Mouse (Mus musculus) mesoderm, embryonic 11.5 days (tissue): ENCODE data around the gene Acaa1b.

ENCODE experiments used
- DNase-seq: peaks from one replicate; pipeline ENCODE4 v3.0.0-alpha.2; 2012; ENCODE audit warnings: low read depth, low spot score

Acaa1b gene

GRCm38 (mm10) chr9:119144696-119145095 lies 12.2 kb downstream of the Acaa1b start:
- no peak for DNase-seq

DNA sequence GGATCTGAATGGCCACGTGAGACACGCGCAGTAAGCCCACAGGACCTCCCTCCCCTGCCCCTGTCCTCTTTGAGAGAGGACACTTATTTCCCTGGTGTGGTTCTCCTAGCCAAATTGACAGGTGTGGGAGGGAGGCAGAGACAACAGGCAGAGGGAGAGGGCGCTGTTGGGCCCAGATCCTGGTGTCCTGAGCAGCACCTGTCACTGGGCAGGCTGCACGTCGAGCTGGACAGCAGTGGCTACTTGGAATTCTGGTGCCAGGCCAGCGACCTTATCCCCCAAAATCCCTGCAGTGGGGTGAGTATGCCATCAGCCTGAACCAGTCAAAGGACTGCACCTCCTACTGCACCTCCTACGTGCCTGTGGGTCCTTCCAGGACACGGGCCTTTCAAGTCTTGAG lies 13.5 kb downstream of the Acaa1b start:
- DNase-seq: no peak

DNA sequence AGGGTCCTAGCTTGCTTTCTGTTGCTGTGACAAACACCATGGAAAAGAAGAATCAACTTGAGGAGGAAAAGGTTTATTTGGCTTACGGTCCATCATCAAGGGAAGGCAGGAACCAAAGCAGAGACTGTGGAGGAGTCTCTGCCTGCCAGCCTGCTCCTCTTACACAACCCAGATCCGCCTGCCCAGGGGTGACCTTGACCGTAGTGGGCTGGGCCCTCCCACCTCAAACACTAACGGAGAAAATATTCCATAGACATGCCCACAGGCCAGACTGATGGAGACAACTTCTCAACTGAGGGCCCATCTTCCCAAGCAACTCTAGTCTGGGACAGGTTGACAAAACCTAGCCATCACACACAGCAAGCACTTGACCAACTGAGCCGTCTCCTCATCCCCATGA lies 14.8 kb downstream of the Acaa1b start:
- no peak for DNase-seq

DNA sequence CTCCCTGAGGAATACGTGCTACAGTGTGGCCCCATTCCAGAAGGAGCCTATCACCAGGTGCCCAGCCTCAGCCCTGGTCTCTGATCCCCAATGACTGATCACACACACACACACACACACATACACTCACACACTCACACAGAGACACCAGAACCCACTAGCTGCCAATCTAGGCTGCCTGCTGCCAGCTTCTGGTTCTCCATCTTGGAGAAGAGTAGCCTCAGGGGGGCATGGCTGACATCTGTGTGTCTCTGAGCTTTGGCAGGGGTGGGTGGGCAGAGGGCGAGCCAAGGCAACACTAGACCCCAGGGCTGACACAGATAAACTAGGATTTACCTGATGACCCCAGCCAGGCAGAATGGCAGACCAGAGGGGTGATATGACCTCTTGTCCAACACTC lies 18.1 kb downstream of the Acaa1b start:
- DNase-seq: no peak

DNA sequence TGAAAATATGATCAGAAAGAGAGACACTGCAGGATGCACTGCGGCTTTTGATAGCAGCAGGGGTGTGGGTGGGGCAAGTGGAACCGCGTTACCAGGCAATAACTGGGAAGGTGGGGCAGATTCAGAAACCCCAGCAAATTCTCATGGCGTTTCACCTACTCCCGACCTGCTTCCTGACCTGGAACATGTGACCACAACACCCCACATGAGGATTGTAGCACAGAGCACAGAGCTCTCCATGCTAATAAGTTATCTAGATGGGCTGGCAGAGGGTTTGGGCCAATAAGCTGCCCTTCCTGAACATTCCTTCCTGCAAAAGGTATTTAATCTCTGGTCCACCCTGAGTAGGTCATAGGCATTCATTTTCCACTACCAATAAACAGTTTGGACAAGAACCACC lies 26.2 kb downstream of the Acaa1b start:
- no peak for DNase-seq

- no peak for DNase-seq
Measured at GRCm38 (mm10) chr9:119128436-119129181, 28.3 kb downstream of the Acaa1b start.

DNA sequence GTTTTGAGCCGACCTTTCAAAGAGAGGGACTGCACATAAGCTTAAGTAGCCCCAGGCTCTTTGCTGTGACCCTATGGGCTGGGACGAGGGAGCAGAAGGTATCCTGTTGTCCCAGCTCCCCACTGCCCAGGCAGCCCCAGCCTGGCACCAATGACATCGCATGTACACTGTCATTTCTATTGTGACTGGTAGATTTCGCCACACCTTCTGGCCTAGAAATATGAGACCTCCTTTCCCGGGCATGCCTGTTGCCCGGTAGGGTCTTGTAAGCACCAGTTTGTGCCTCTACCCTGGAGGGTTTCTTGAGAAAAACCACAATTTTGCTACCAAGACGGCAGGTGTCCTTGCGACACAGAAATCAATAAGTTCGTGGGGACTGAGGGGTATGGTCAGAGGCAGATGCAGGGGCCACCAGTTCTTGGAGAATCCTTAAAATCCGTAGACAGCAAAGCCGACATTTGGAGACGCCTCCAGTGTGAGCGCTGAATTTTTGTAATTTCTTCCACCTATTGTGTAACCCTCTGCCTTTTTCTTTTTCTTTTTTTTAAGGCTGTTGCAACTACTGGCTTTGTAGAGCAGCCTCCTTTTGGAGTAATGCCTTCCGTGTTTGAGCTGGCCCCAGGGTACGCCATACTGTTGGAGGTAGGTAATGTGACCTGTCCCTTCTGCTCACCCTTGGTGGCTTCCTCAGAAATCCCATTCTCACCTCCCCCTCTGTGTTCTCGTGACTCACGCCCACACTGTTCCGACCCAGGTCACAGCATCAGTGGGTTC lies 34.1 kb downstream of the Acaa1b start:
- DNase-seq: no peak

GRCm38 (mm10) chr9:119120168-119120560 lies 36.7 kb downstream of the Acaa1b start:
- no peak for DNase-seq

DNA sequence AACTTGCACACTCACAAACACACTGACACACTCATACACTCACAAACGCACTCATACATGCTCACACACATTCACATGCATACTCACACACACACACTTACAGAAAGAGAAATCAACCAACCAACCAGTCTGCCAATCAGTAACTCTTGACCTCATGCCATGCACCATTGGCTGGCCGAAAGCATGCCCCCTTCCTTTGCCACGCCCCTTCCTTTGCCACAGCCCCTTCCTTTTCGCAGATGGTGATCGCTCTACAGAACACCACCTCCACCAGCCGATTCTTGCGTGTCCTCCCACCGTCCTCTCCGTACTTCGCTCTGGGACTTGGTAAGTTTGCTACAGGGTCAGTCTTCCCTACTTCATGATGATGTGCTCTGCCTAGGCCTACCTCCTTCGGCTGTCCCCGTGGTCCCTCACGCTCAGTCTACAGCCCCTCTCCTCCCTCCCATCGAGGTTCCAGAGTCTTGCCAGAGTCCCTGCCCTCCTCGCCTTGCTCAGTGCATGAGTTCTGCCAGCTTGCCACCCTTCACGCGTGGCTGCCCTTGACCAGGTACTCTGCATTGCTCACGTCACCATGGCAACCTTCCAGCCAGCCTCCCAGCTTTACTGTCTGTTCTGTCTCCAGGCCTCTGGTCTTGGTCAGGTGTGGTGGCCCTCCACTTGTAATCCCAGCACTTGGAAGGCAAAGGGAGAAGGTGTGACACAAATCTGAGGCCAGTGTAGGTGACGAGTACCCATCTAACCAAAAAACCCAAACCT lies 37.3 kb downstream of the Acaa1b start:
- DNase-seq: no peak

GRCm38 (mm10) chr9:119114911-119115310 lies 42.0 kb downstream of the Acaa1b start:
- DNase-seq: no peak

DNA sequence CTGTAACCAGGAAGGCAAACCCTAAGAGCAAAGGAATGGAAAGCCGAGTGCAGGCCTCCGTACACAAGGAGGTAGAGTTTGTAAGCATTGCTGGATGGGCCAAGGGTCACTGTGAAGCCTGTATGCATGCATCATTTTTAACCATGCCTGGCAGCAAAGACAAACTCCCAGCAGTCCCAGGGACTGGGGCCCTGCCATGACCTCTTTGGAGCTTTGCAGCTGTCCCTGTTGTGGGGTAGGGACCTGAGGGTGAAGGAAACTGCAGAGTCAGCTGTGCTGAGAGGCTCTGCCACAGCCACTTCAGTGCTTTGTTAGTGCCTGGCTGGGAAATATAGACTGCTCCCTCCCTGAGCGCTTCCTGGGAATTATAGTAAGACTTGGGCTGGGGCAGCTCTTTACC lies 46.3 kb downstream of the Acaa1b start:
- no peak for DNase-seq

GRCm38 (mm10) chr9:119109685-119110353 lies 47.1 kb downstream of the Acaa1b start:
- DNase-seq: no peak

GRCm38 (mm10) chr9:119107566-119107965 lies 49.3 kb downstream of the Acaa1b start:
- no peak for DNase-seq

GRCm38 (mm10) chr9:119102783-119103113 lies 54.1 kb downstream of the Acaa1b start:
- DNase-seq: no peak

DNA sequence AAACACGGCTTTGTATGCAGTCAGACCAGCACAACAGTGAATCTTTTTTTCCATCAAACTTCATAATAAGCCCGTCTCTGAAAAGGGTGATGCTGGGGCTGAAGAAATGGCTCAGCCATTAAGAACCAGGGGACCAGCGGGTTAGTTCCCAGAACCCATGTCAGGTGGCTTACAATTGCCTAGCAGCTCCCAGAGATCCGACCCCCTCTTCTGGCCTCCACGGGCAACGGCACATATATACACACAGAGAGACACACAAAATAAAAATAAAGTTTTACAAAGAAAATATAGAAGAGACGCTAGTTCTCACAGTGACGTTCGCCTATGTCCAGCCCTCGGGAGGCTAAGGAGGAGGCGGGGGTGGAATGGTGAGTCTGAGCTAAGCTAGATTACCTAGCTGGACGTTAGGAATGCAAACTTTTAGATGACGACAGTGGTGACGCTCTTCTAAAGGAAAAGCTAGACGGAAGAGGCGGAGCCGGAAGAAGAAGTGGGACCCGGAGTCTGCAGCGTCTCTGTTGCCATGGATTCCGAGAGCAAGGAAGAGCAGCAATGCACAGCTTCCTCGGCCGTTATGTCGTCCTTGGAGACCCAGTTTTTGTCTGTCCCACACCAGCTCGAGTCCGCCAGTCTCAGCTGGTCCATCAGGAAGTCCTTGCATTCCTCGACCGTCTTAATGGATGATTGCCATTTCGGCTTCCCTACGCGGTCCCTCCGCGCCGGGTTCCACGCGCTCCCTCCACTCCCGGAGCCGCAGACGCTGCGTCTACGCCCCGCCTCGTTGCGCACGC lies 54.7 kb downstream of the Acaa1b start, which contains the start of gene Dlec1:
Dlec1 (plus strand) TSS at position 487 of the 791 bp plus-strand sequence.
- DNase-seq: peak; percentile 91

GRCm38 (mm10) chr9:119100177-119100898 lies 56.6 kb downstream of the Acaa1b start:
- no peak for DNase-seq
